Mouse (Mus musculus) G1E (cell line): ENCODE data around the gene Wasf2.

Experiments used
- CTCF ChIP-seq: IDR thresholded peaks from 2 replicates; pipeline ENCODE4 v1.5.1; 2012; ENCODE audit warnings: low read depth, low read length, inconsistent platforms, mixed read lengths
- GATA1 ChIP-seq: IDR thresholded peaks from 2 replicates; pipeline ENCODE4 v1.6.1; 2012; ENCODE audit warnings: borderline replicate concordance, low read length, inconsistent platforms, mixed read lengths
- GATA2 ChIP-seq: IDR thresholded peaks from 2 replicates; pipeline ENCODE4 v1.6.1; 2012; ENCODE audit warnings: low read depth, low read length, inconsistent platforms, borderline replicate concordance
- POLR2AphosphoS5 ChIP-seq: IDR thresholded peaks from 2 replicates; pipeline ENCODE4 v1.6.1; 2012; ENCODE audit warnings: low read depth, low read length, inconsistent platforms; ENCODE audit not compliant: insufficient replicate concordance
- TAL1 ChIP-seq: conservative IDR thresholded peaks from 2 replicates; pipeline ENCODE4 v1.6.1; 2012; ENCODE audit warnings: low read depth, low read length, inconsistent platforms, mixed read lengths

DNA sequence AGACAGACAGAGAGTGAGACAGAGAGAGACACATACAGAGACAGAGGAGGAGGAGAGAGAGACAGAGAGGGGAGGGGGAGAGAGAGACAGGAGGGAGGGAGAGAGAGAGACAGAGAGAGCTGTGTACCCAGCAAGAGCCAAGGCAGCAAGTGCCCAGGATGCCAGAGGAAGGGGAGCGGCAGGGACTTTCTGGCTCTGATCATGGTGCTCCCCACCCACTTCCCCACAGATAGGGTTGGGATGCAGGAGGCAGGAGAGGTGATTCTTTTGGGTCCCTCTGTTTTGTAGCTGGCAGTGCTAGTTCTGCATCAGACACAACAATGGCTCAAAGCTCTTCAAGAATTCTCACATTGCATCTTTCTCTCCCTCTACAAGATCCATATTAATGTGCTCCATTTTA is 8.9 kb upstream of the Wasf2 start:
- no peak for TF ChIP-seq GATA1
- TF ChIP-seq CTCF = no peak
- TF ChIP-seq TAL1 = no peak
- TF ChIP-seq POLR2AphosphoS5 = no peak
- no peak for TF ChIP-seq GATA2
